Comparison of ENCODE assay signal across 22 mouse cellular contexts in genomic region chr6:70866761-70867160, GRCm38 (mm10). TPM values are rescaled to one million over a fixed set of nuclear protein-coding genes. Genes with fewer than 3 reads are reported as not detected.
A peak's percentile ranks its signal among the peaks of the same experiment; 100 is the strongest.
DNase-seq lines count a peak whose midpoint lies in the region; ATAC-seq lines count a peak whose summit lies in the region.
"Had no signal": no experiment of that assay in that cellular context is flagged by ENCODE, and none has a peak within 500 bp of the region (broad histone marks: within the 10 kb centered on the region; RNA-seq: fewer than 3 reads in every experiment).

No protein-coding gene starts in this region.

- H3K4me1 ChIP-seq in hindbrain, embryonic 13.5 days (replicated peaks) = peaks cover 6% of the 10 kb centered on the region
- peaks cover 8% of the 10 kb centered on the region for H3K4me1 ChIP-seq in hindbrain, embryonic 12.5 days
- H3K4me1 ChIP-seq in kidney, embryonic 14.5 days (ENCODE audit: control insufficient read depth, insufficient read depth, low read length) = no peaks in the 10 kb centered on the region
- H3K4me1 ChIP-seq: embryonic facial prominence, embryonic 10.5 days had no signal

- ATAC-seq in hindbrain, embryonic 13.5 days (ENCODE audit: low FRiP score) = no peak
- no peak for ATAC-seq in hindbrain, embryonic 12.5 days (ENCODE audit: low FRiP score)
- no peak for ATAC-seq in kidney, embryonic 14.5 days (ENCODE audit: low FRiP score, low TSS enrichment)
- ATAC-seq: CD4-positive, CD25-positive, alpha-beta regulatory T cell, adult 4 months; forebrain, embryonic 13.5 days; forebrain, postnatal 0 days had no signal

- WGBS in hindbrain, embryonic 13.5 days = 66% methylated on average over 5 of the region's 5 CpGs
- 77% methylated on average over 5 of the region's 5 CpGs for whole genome bisulfite sequencing in hindbrain, embryonic 12.5 days
- WGBS in kidney, embryonic 14.5 days = 78% methylated on average over 5 of the region's 5 CpGs

- peak; percentile 61 to 76 for DNase-seq in kidney, adult 8-10 months
- peak; percentile 84 for DNase-seq in kidney, adult 9 months
- DNase-seq in kidney, postnatal 36 days = peak; percentile 64 to 71
- DNase-seq in cerebellum, postnatal 14 days = no peak
- no peak for DNase-seq in ovary, postnatal 14 days (ENCODE audit: low spot score)
- DNase-seq: adrenal gland, postnatal 10 days; B cell, adult 2 months; cerebellum, adult 18-20 months; cerebellum, adult 9-11 months; forebrain, postnatal 0 days; gastrocnemius, postnatal 14 days; heart, adult 2 months; heart, postnatal 14 days had no signal

- H3K4me2 ChIP-seq in hindbrain, embryonic 13.5 days = no peak overlapping the region
- H3K4me2 ChIP-seq in hindbrain, embryonic 12.5 days (replicated peaks) = no peak overlapping the region
- H3K4me2 ChIP-seq in kidney, embryonic 14.5 days (replicated peaks; ENCODE audit: low read depth, low read length) = no peak overlapping the region
- H3K4me2 ChIP-seq: forebrain, embryonic 13.5 days; heart, embryonic 11.5 days; heart, embryonic 15.5 days had no signal

- H3K9me3 ChIP-seq in hindbrain, embryonic 13.5 days = no peaks in the 10 kb centered on the region
- no peaks in the 10 kb centered on the region for H3K9me3 ChIP-seq in hindbrain, embryonic 12.5 days (replicated peaks)
- no peaks in the 10 kb centered on the region for H3K9me3 ChIP-seq in kidney, embryonic 14.5 days (ENCODE audit: control insufficient read depth, low read length)
- H3K9me3 ChIP-seq: embryonic facial prominence, embryonic 10.5 days; forebrain, embryonic 13.5 days; heart, embryonic 15.5 days had no signal

- no peak overlapping the region for H3K4me3 ChIP-seq in hindbrain, embryonic 13.5 days
- no peak overlapping the region for H3K4me3 ChIP-seq in hindbrain, embryonic 12.5 days
- no peak overlapping the region for H3K4me3 ChIP-seq in kidney, embryonic 14.5 days (ENCODE audit: low read length)
- H3K4me3 ChIP-seq: embryonic facial prominence, embryonic 10.5 days; forebrain, embryonic 13.5 days; heart, adult 2 months; heart, embryonic 15.5 days had no signal

- no peaks in the 10 kb centered on the region; the same call in 1 of the 2 replicates for H3K36me3 ChIP-seq in hindbrain, embryonic 13.5 days
- no peaks in the 10 kb centered on the region for H3K36me3 ChIP-seq in hindbrain, embryonic 12.5 days
- H3K36me3 ChIP-seq in kidney, embryonic 14.5 days (ENCODE audit: control insufficient read depth, insufficient read depth, low read length) = no peaks in the 10 kb centered on the region
- H3K36me3 ChIP-seq: embryonic facial prominence, embryonic 10.5 days; heart, embryonic 15.5 days had no signal

- H3K27me3 ChIP-seq in hindbrain, embryonic 13.5 days = no peaks in the 10 kb centered on the region
- H3K27me3 ChIP-seq in hindbrain, embryonic 12.5 days = no peaks in the 10 kb centered on the region
- no peaks in the 10 kb centered on the region for H3K27me3 ChIP-seq in kidney, embryonic 14.5 days (ENCODE audit: control insufficient read depth, insufficient read depth, low read length)
- H3K27me3 ChIP-seq: forebrain, embryonic 13.5 days; heart, embryonic 15.5 days had no signal

- peak overlapping the region; percentile 30 for H3K27ac ChIP-seq in hindbrain, embryonic 13.5 days
- no peak overlapping the region for H3K27ac ChIP-seq in hindbrain, embryonic 12.5 days
- H3K27ac ChIP-seq in kidney, embryonic 14.5 days (ENCODE audit: low read depth, low read length) = no peak overlapping the region
- H3K27ac ChIP-seq: embryonic facial prominence, embryonic 10.5 days; forebrain, embryonic 13.5 days; heart, adult 2 months; heart, embryonic 15.5 days had no signal

- no peak overlapping the region for H3K9ac ChIP-seq in hindbrain, embryonic 13.5 days
- H3K9ac ChIP-seq in hindbrain, embryonic 12.5 days = no peak overlapping the region
- no peak overlapping the region for H3K9ac ChIP-seq in kidney, embryonic 14.5 days (ENCODE audit: low read depth, low read length)
- H3K9ac ChIP-seq: forebrain, embryonic 13.5 days; forebrain, postnatal 0 days; heart, embryonic 15.5 days had no signal

RNA-seq across cellular contexts. Expression of gene Eif2ak3, which starts 22.4 kb away (rescaled TPM):
- 13.5 and 13.9 TPM in 2 replicates for polyA plus RNA-seq in hindbrain, embryonic 13.5 days (2015; fragmentation: Nextera tagmentation; extraction: Ambion mirVana)
- 16.1 and 17.6 TPM in 2 replicates for polyA plus RNA-seq in hindbrain, embryonic 12.5 days (2016; fragmentation: Nextera tagmentation; extraction: Ambion mirVana)
- polyA plus RNA-seq in kidney, embryonic 14.5 days (2014; fragmentation: Nextera tagmentation; extraction: Ambion mirVana) = 5.2 and 9.8 TPM in 2 replicates

RNA-seq across cellular contexts. Expression of gene Tex37, which starts 52.0 kb away (rescaled TPM):
- not detected in 2 replicates for polyA plus RNA-seq in hindbrain, embryonic 13.5 days (2015; fragmentation: Nextera tagmentation; extraction: Ambion mirVana)
- not detected in 2 replicates for polyA plus RNA-seq in hindbrain, embryonic 12.5 days (2016; fragmentation: Nextera tagmentation; extraction: Ambion mirVana)
- not detected in 2 replicates for polyA plus RNA-seq in kidney, embryonic 14.5 days (2014; fragmentation: Nextera tagmentation; extraction: Ambion mirVana)
- polyA plus RNA-seq: CD4-positive, CD25-positive, alpha-beta regulatory T cell, adult 4 months; embryonic facial prominence, embryonic 10.5 days; embryonic facial prominence, embryonic 14.5 days; forebrain, embryonic 13.5 days; forebrain, postnatal 0 days; heart, adult 2 months; heart, embryonic 11.5 days; heart, embryonic 15.5 days had no signal

Comparison
In these comparisons a context has a peak if more than half of its experiments do, and no peak if none do; other contexts are left out.
1. DNase-seq: peak in kidney, adult 8-10 months (2 of 2), kidney, adult 9 months (single experiment) and kidney, postnatal 36 days (2 of 2); none in cerebellum, postnatal 14 days (0 of 2) and ovary, postnatal 14 days (single experiment).